Mouse (Mus musculus) mouse embryonic stem cell (cell line): ENCODE measurements around the gene Zbtb1.

Experiments used
- in situ Hi-C, 2 experiments: fragments of 300-500 bp; cut with MboI; formaldehyde crosslinking; loops; 1 replicate in 1 of 2; 3 replicates in 1 of 2; pipeline ENCODE4 v1.14.3; 2019 to 2020; ENCODE audit warnings: low sequenced_read_pairs in 2 of 2, low pct_unique_long_range_greater_than_20kb in 1 of 2, mixed read lengths in 1 of 2; ENCODE audit not compliant: unreplicated experiment in 1 of 2

Zbtb1 gene

GRCm38 (mm10) chr12:76391595-76392271, 21.7 kb downstream of the Zbtb1 start:
- in situ Hi-C loops = no loop called here

GRCm38 (mm10) chr12:76392979-76393378, 22.9 kb downstream of the Zbtb1 start:
- in situ Hi-C loops = no loop called here

- in situ Hi-C loops = no loop called here
Measured at GRCm38 (mm10) chr12:76397281-76397680, 27.2 kb downstream of the Zbtb1 start.

- in situ Hi-C loops = no loop called here
Measured at GRCm38 (mm10) chr12:76401674-76402073, 31.6 kb downstream of the Zbtb1 start.

GRCm38 (mm10) chr12:76402991-76403885, 33.2 kb downstream of the Zbtb1 start:
- in situ Hi-C loops = no loop called here

- in situ Hi-C loops = no loop called here
Measured at GRCm38 (mm10) chr12:76403886-76404537, 33.9 kb downstream of the Zbtb1 start, which contains the start of gene Hspa2. Gene Hspa2, plus strand, starts transcription at chr12:76404176.

GRCm38 (mm10) chr12:76404836-76405182, 34.7 kb downstream of the Zbtb1 start:
- in situ Hi-C loops = no loop called here

GRCm38 (mm10) chr12:76405183-76405970, 35.3 kb downstream of the Zbtb1 start:
- in situ Hi-C loops = no loop called here

- in situ Hi-C loops = no loop called here
Measured at GRCm38 (mm10) chr12:76405971-76406370, 35.9 kb downstream of the Zbtb1 start.

GRCm38 (mm10) chr12:76407184-76407583, 37.1 kb downstream of the Zbtb1 start:
- in situ Hi-C loops = no loop called here

- in situ Hi-C loops = no loop called here
Measured at GRCm38 (mm10) chr12:76409166-76409565, 39.1 kb downstream of the Zbtb1 start.

GRCm38 (mm10) chr12:76415383-76416010, 45.4 kb downstream of the Zbtb1 start:
- in situ Hi-C loops = no loop called here

- in situ Hi-C loops = no loop called here
Measured at GRCm38 (mm10) chr12:76417433-76417854, 47.4 kb downstream of the Zbtb1 start, which contains the start of gene Ppp1r36. Gene Ppp1r36, plus strand, starts transcription at chr12:76417538.

GRCm38 (mm10) chr12:76418346-76418745, 48.3 kb downstream of the Zbtb1 start:
- in situ Hi-C loops = no loop called here

- in situ Hi-C loops = no loop called here
Measured at GRCm38 (mm10) chr12:76425256-76425655, 55.2 kb downstream of the Zbtb1 start.

- in situ Hi-C loops = no loop called here
Measured at GRCm38 (mm10) chr12:76427546-76427945, 57.5 kb downstream of the Zbtb1 start.

GRCm38 (mm10) chr12:76430879-76431406, 60.9 kb downstream of the Zbtb1 start:
- in situ Hi-C loops = no loop called here

- in situ Hi-C loops = no loop called here
Measured at GRCm38 (mm10) chr12:76431431-76431830, 61.4 kb downstream of the Zbtb1 start.
